Mouse (Mus musculus): ENCODE data around the gene Plekho1.
"Not testable (repeated sequence)": the region's sequence is repeated elsewhere in the genome, so short reads cannot be mapped to it uniquely, and the experiment has no call there.

Gene Plekho1

GRCm38 (mm10) chr3:95980276-95980970, 15.4 kb downstream of the Plekho1 start:
- peak; percentile 30 for DNase-seq (ENCODE audit: low read depth, low spot score)

DNA sequence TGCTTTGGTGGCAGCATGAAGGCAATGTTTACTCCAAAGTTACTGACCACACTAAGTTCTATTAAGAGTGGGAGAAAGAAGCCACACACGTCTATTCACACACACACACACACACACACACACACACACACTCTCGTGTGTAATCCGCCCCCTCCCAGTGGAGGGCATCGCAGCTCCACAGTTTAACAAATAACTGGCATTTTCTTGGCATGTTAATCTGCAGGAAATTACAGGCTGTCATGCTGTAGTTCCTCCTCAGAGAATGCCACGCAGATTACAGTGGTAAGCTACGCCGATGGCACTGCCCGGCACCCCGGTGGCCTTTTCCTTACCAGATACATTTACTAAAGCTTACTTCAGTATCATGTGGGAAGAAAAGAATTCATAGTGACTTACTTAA, 17.5 kb downstream of the Plekho1 start:
- DNase-seq (ENCODE audit: low read depth, low spot score): no peak

DNA sequence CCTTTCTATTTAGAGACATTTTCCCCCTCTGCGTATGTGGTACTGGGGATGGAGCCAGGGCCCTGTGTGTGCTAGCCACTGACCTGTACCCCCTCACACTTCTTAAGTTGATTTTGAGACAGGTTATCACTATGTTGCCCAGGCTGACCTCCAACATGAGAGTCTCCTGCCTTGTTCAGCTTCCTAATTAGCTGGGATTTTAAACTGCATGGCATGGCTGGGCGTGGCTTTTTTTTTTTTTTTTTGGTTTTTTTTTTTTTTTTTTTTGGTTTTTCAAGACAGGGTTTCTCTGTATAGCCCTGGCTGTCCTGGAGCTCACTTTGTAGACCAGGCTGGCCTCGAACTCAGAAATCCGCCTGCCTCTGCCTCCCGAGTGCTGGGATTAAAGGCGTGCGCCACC, 18.2 kb downstream of the Plekho1 start:
- DNase-seq (ENCODE audit: low read depth, low spot score): not testable (repeated sequence)

GRCm38 (mm10) chr3:95977079-95977478, 18.7 kb downstream of the Plekho1 start:
- no peak for DNase-seq (ENCODE audit: low read depth, low spot score)

- no peak for DNase-seq (ENCODE audit: low read depth, low spot score)
Measured at GRCm38 (mm10) chr3:95972873-95973634, 22.7 kb downstream of the Plekho1 start.

DNA sequence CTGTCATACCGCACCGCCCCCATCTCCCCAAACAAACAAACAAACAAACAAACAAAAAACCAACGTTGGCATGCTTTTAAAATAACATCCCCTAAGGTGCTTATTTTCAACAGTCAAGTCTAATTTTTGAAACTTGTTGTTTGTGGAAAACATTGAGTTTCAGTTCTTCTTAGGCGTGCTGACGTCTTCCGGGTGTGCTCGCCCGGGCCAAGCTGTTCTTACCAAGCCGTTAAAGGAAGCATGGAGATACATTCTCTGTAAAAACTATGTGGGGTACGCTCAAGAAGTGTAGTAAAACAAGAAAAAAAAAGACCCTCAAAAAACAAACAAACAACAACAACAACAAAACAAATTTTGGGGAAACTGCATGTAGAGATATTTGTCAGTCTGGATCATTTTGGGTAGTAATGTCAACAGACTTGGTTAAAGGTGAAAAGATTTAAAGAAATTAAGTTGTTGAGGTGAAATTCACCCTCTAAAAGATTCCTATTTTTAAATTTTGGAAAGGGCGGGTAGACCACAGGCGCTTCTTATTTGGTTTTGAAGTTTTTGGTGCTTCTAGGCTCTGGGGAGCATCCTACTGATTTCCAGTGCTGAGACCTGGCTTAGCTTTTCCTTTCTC, 23.4 kb downstream of the Plekho1 start:
- DNase-seq (ENCODE audit: low read depth, low spot score): no peak

DNA sequence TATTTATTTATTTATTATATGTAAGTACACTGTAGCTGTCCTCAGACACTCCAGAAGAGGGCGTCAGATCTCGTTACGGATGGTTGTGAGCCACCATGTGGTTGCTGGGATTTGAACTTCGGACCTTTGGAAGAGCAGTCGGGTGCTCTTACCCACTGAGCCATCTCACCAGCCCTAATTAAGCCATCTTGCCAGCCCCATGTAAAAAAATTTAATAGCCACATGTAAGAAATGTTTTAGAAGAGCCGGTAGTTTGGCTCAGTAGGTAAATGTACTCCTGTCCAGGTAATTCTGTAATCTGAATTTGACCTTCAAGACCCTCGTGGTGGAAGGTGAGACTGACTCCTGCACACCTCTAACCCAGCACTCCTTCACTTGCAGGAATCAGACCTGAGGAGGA, 25.1 kb downstream of the Plekho1 start:
- not testable (repeated sequence) for DNase-seq (ENCODE audit: low read depth, low spot score)

DNA sequence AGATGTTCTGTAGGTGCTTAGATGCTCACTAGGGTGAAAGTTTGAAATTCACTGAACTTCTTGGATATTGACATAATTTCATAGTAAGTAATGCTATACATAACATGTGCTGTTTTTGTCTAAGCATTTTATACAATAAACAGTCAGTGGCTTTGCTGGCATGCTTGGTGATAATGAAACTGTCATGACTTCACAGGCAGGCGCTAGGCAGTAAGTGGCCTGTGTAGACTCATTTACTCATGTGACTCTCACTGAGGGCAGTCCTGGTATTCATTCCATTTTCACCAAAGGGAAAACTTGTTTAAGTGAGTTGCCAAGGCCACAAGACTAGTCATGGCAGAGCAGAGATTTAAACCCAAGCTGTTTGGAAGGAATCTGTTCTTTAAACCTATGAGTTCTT, 26.5 kb downstream of the Plekho1 start:
- no peak for DNase-seq (ENCODE audit: low read depth, low spot score)

- peak; percentile 56 for DNase-seq (ENCODE audit: low read depth, low spot score)
Measured at GRCm38 (mm10) chr3:95965518-95966451, 30.0 kb downstream of the Plekho1 start.

GRCm38 (mm10) chr3:95963681-95964080, 32.1 kb downstream of the Plekho1 start:
- DNase-seq (ENCODE audit: low read depth, low spot score): no peak

DNA sequence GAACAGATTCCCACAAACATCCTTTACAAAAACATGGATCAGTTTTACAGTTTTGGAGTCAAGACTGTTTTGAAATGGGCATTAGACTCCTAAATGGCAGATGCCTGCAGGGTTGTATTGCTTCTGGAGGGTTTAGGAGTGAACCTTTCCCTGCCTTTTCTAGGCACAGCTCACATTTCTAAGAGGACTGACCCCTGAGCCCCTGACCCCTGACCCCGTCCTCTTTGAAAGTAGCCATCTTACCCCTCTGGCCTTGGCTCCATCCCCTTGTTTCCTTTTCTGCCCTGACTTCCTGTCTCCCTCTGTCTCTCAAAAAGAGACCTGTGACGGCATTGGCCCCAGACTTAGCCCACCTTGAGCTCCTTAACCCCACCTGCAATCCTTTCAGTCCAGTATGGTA, 32.6 kb downstream of the Plekho1 start:
- no peak for DNase-seq (ENCODE audit: low read depth, low spot score)

GRCm38 (mm10) chr3:95962182-95962581, 33.6 kb downstream of the Plekho1 start:
- DNase-seq (ENCODE audit: low read depth, low spot score): not testable (repeated sequence)

DNA sequence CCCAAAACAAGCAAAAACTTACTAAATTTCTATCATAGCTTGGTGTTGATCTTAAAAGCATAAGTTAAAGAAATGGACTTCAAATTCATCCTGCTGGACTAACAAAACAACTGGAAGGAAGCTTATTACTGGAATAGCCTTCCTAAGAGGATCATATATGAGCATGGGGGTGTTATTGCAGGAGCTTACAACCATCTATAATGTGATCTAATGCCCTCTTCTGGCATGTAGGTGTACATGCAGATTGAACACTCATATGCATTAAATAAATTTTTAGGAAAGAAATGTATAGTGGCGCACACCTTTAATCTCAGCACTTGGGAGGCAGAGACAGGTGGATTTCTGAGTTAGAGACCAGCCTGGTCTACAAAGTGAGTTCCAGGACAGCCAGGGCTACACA, 36.0 kb downstream of the Plekho1 start:
- no peak for DNase-seq (ENCODE audit: low read depth, low spot score)

DNA sequence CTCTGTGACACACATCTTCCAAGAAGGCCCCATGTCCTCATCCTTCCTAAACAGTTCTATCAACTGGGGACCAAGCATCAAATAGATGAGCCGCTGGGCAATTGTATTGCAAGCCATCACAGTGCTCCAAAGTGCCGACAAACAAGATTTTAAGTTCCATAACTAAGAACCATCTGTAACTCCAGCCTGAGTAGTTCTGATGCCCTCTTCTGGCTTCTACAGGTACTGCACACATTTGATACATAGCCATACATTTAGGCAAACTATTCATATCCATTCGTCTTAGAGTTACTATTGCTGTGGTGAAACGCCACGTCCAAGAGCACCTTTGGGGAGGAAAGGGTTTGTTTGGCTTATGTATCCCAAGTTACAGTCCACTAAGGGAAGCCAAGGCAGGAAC, 36.7 kb downstream of the Plekho1 start:
- peak; percentile 68 for DNase-seq (ENCODE audit: low read depth, low spot score)

DNA sequence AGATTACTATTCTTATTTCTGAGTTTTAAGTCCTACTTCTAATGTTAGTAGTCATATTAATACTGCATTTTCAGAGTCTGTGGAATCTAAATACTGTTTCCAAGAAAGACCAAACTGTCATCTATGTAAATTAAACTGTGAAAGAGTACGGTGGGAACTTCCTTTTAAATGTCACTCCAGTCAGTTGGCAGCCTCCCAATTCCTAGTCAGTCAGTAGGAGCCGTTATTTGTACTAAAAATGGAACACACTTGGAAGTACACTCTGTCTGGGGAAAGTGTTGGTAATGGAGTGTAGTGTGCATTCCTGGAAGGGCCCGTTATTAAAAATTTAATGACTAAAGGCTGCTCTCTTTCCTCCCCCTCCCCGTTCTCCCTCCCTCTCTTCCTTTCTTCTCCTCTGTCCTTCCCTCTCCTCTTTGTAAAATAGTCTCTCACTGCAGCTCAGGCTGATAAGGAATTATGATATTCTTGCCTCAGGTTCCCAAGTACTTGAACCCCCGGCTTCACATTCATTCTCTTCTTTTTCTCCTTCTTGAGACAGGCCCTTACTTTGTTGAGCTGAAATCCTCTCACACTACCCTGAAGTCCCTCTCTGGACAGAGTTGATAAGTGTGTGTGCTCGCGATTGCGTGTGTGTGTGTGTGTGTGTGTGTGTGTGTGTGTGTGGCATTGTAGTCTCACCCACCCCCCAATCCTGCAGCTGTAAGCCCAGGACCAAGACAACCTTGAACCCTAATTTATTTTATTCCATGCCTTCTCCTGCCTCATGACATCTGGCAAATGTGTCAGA, 38.2 kb downstream of the Plekho1 start:
- no peak for DNase-seq (ENCODE audit: low read depth, low spot score)

GRCm38 (mm10) chr3:95955318-95955717, 40.5 kb downstream of the Plekho1 start:
- no peak for DNase-seq (ENCODE audit: low read depth, low spot score)

DNA sequence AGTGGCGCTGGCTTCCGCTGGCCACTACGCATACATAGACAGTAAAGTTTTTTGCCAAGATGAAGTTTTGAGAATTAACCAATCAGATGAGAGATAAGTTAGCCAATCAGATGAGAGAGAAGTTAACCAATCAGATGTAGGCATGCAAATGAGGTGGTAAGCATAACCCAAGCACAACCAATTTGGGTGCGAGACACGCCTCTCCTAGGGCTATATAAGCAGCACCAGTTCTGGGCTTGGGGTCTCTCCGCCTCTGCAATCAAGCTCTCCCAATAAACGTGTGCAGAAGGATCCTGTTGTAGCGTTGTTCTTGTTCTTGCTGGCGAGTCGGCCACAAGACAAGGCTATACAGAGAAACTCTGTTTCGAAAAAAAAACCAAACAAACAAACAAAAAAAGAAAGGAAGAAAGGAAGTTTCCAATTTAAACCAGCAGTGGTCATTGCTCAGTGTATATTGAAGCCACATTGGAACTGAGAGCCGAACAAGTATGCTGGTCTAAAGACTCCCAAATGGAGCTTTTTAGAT, 41.1 kb downstream of the Plekho1 start:
- peak; percentile 44 for DNase-seq (ENCODE audit: low read depth, low spot score)

- DNase-seq (ENCODE audit: low read depth, low spot score): no peak
Measured at GRCm38 (mm10) chr3:95953522-95953921, 42.3 kb downstream of the Plekho1 start.

DNA sequence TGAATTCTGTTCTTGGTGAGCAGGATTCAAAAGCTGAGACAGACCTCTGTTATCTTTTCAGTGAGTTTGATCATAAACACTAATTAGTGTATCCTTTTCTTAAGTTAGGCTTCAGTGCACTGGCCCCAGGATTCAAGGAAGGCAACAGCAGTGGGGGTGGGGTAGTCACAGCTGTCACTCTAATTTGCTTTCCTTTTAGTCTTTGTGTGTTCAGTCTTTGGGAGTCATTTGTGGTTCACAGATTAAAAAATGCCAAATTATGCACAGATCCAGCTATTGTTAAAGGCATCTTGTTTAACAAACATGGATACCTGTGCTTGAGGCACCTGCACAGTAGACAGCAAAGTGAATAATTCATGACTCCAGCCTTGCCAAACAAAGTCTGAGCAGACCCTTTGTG, 42.8 kb downstream of the Plekho1 start:
- DNase-seq (ENCODE audit: low read depth, low spot score): no peak

DNA sequence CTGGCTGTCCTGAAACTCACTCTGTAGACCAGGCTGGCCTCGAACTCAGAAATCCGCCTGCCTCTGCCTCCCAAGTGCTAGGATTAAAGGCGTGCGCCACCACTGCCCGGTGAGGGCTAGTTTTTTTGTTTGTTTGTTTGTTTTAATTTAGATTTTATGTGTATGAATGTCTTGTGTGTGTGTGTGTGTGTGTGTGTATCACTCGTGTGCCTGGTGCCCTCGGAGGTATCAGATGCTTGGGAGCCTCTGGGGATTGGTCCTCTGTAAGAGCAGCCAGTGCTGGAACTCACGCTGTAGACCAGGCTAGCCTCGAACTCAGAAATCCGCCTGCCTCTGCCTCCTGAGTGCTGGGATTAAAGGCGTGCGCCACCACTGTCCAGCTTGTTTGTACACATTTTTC, 44.2 kb downstream of the Plekho1 start:
- DNase-seq (ENCODE audit: low read depth, low spot score): peak; percentile 32

Data from R1 (cell line).